Mouse (Mus musculus) A20 (cell line): ENCODE data around the gene Msmp.
"Not testable (repeated sequence)": the region's sequence is repeated elsewhere in the genome, so short reads cannot be mapped to it uniquely, and the experiment has no call there.

Experiments
- DNase-seq: peaks from one replicate; pipeline ENCODE4 v3.0.0-alpha.2; 2011; ENCODE audit warnings: low read depth, low spot score

Gene Msmp

GRCm38 (mm10) chr4:43584444-43585416 lies at the start of gene Msmp:
Msmp (minus strand) TSS chr4:43584494.
- DNase-seq, result no peak

- no peak for DNase-seq
Observed at GRCm38 (mm10) chr4:43633736-43634135, 49.4 kb upstream of the Msmp start.

GRCm38 (mm10) chr4:43633296-43633695 lies 49.0 kb upstream of the Msmp start:
- no peak for DNase-seq

DNA sequence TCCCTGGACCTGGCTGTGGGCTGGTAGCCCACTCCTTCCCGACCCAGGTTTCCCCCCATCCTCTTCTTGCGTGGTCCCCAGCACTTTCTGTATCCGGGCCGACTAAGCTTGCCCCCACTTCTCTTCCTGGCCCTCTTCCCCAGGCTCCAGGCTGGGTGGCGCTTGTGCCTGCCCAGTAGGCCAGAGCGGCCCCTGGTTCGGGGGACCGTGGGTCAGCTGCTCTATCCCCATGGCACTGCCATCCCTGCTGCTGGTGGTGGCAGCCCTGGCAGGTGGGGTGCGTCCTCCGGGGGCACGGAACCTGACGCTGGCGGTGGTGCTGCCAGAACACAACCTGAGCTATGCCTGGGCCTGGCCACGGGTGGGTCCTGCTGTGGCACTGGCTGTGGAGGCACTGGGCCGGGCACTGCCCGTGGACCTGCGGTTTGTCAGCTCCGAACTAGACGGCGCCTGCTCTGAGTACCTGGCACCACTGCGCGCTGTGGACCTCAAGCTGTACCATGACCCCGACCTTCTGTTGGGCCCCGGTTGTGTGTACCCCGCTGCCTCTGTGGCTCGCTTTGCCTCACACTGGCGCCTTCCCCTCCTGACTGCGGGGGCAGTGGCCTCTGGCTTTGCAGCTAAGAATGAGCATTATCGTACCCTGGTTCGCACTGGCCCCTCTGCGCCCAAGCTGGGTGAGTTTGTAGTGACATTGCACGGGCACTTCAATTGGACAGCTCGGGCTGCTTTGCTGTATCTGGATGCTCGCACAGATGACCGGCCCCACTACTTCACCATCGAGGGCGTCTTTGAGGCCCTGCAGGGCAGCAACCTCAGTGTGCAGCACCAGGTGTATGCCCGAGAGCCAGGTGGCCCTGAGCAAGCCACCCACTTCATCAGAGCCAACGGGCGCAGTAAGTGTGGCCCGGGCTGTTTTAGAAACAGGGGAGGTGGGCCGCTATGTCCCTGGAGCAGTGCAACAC lies 47.9 kb upstream of the Msmp start:
- DNase-seq, result no peak

DNA sequence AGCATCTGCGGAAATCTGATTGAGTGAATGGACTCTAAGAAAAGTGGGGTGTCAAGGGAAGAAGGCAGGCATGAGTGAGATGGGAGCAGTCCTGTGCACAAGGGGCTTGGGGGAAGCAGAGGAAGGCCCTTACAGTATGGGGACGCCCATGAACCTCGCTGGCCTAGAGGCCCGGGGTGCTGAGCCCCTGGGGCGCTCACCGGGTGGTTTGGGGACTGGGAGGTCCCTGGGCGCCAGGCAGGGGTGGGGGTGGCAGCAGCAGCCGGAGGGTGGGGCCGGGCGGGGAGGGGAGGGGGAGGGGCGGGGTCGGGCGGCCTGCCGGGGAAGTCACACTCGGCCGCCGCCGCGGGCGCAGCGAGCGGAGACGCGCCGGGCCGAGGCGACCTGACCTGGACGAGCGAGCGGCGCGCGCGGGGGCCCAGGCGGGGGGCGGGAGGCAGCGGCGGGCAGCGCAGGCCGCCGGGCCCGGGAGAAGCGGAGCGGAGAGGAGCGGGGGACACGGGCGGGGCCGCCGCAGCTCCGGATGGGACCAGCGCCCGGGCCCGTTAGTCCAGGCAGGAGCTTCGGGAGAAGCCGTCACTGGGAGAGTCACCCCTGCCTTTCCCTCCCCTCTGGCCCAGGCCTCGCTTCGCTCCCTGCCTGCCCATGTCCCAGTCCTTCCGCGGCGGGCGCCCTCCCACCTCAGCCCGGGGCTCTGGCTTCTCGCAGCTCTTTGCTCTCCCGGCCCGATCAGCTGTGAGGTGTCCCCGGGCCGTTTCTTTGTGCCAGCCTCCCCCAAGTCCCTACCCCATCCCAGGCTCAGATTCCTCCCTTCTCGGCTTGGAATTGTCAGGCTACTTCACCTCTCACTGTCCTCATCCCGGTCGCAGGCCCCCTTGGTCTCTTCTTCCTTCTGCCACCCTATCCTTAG lies 47.0 kb upstream of the Msmp start, which contains the start of gene Npr2:
Npr2 (plus strand) TSS at position 890 of the 910 bp plus-strand sequence.
- DNase-seq, result no peak

DNA sequence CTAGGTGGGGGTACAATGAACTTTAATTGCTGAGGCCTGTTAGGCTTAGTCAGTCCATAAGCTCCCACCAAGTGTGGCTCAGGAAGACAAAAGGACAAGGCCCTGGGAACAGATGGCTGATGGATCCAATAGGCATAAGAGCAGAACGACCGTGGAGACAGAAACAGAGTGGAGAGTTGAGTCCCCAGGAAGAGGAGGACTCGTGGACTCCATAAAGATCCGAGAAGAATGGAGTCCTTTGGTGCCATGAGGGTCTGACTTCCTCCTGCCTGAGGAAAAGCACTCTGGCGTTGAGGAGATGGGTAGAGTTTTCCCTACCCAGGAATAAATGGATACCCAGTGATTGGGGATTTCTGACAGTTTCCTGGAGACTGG lies 46.4 kb upstream of the Msmp start:
- no peak for DNase-seq

- DNase-seq, result peak; percentile 83
Observed at GRCm38 (mm10) chr4:43630030-43630581, 45.8 kb upstream of the Msmp start.

GRCm38 (mm10) chr4:43629106-43629817 lies 45.0 kb upstream of the Msmp start:
- peak; percentile 73 for DNase-seq

GRCm38 (mm10) chr4:43620146-43620778 lies 36.0 kb upstream of the Msmp start:
- DNase-seq, result no peak

DNA sequence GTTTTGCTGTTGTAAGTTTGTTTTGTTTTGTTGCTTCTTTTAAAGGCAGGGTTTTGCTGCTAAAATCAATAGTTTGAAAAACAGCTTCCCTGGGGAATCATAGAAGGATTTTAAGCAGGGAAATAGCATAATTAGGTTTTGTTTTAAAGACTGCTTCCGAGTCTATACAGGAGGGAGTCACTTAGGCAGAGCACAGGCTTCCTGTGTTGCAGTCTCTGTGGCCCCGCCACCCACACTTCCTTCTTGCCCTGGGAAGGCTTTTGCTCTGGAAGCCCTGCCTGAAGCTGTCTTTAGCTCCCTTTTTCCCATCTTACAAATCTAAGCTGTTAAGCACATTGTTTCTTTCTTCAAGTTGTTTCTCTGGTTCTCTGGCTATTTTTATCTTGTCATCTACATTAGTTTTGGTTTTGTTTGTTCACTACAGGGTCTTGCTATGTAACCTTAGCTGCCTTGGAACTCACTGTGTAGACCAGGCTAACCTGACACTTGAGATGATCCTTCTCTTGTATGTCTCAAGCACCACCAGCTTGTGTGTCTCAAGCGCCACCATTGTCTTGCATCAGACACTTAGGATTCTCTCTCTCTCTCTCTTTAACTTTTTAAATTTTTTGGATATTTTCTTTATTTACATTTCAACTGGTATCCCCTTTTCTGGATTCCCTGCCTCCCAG lies 28.9 kb upstream of the Msmp start:
- DNase-seq, result no peak

DNA sequence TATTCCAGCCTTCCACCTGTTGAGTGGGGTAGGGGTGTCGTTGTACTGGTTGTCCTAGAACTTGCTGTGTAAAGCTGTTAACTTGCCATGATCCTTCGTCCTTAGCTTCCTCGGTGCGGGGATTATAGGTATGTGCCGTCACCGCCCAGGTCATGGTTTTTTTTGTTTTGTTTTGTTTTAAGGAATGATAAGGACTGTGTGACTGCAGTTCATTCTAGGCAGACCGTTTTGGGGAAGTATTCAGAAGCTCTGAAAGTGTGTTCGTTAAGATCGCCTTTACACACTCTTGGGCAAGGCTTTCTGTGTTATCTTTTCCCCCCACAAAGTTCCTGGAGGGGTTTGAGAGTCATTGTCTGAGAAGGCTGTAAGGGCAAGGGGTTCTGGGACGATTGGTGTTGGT lies 28.2 kb upstream of the Msmp start:
- no peak for DNase-seq

GRCm38 (mm10) chr4:43604751-43605685 lies 20.7 kb upstream of the Msmp start:
- DNase-seq, result no peak

GRCm38 (mm10) chr4:43604099-43604498 lies 19.8 kb upstream of the Msmp start:
- DNase-seq, result no peak

GRCm38 (mm10) chr4:43600195-43600934 lies 16.1 kb upstream of the Msmp start:
- DNase-seq, result no peak

DNA sequence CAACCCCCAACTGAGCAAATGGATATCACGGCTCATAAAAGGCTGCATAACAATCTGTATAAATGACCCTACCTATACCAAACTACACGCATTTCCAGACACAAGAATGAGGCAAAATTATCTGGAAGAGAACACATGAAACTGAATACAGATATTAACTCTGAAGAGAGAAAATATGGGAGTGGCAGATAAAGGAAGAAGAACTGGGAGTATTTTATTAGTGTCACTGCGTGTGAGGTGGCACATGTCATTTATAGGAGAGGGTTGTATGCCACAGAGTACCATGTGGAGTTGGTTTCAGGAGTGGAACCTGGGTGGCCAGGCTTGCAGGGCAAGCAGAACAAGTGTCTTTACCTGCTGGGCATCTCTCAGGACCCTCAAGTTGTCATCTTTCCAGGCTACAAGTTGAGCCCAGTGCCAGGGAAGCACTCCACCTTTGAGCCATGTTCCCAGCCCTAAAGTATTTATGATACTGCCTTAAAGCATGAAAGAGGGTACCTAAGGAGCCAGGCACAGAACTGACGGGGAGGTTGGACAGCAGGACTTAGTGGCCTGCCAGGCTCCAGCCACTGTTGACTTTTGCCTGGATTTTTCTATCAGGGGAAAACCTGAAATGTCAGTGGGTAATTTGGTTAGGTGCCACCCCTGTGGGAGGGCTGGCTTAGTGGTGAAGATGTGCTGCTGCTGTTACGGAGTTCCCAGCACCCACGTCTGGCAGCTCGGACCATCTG lies 14.5 kb upstream of the Msmp start:
- DNase-seq, result no peak

DNA sequence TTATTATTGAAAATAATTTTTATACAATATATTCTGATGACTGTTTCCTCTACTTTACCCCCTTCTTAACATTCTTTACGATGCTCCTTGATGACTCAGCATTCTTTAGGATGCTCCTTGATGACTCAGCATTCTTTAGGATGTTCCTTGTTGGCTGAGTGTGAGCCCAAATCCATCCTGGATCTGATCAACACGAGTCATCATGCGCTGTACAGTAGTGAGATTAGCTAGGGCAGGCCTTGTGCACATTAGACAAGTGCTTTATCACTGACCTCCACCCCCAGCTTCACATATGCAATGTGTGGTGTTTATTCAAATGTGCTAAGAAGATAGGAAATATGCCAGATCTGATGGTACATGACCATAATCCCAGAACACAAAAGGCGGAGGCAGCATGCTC lies 13.9 kb upstream of the Msmp start:
- no peak for DNase-seq

GRCm38 (mm10) chr4:43596597-43596996 lies 12.3 kb upstream of the Msmp start:
- DNase-seq, result not testable (repeated sequence)
